Mouse (Mus musculus) CH12.LX (cell line): ENCODE measurements around the gene Gm10645. TPM values are rescaled to one million over a fixed set of nuclear protein-coding genes. Genes with fewer than 3 reads are reported as not detected.

Experiments used
- DNase-seq: peaks from one replicate; pipeline ENCODE4 v3.0.0-alpha.2; 2013; ENCODE audit errors: extremely low read depth
- H3K27ac ChIP-seq: 2 replicates; pipeline ENCODE4 v1.5.1; 2012; ENCODE audit warnings: low read depth, mild to moderate bottlenecking, control low read depth, moderate library complexity; ENCODE audit not compliant: insufficient read depth
- H3K27me3 ChIP-seq: replicated peaks from 2 replicates; pipeline ENCODE3; 2012; ENCODE audit warnings: inconsistent platforms
- H3K36me3 ChIP-seq, 2 experiments: replicated peaks in 1 of 2; 2 replicates each; pipeline versions ENCODE3 to v1.6.1; 2012; ENCODE audit warnings: inconsistent platforms in 1 of 2, low read length in 1 of 2, mild to moderate bottlenecking in 1 of 2, mixed read lengths in 1 of 2, moderate library complexity in 1 of 2; ENCODE audit not compliant: control insufficient read depth in 1 of 2, insufficient read depth in 1 of 2
- H3K4me1 ChIP-seq, 2 experiments: 2 replicates each; pipeline ENCODE4 v1.6.1; 2012; ENCODE audit warnings: inconsistent platforms in 1 of 2, moderate library complexity in 1 of 2; ENCODE audit not compliant: insufficient read depth in 2 of 2, control insufficient read depth in 1 of 2
- H3K4me2 ChIP-seq: 2 replicates; pipeline ENCODE4 v1.6.1; 2012; ENCODE audit warnings: low read depth, mild to moderate bottlenecking, control low read depth; ENCODE audit not compliant: poor library complexity, insufficient read depth, severe bottlenecking
- H3K4me3 ChIP-seq, 3 experiments: fragments of 150-350 bp in 1 of 3; sonication (generic) in 1 of 3; replicated peaks in 1 of 3; 2 replicates each; pipeline versions ENCODE3 to v1.5.1; 2011 to 2012; ENCODE audit warnings: low read depth in 2 of 3, low read length in 2 of 3, mild to moderate bottlenecking in 2 of 3, moderate library complexity in 2 of 3, control low read depth in 1 of 3, improper control_type of control experiment in 1 of 3, inconsistent platforms in 1 of 3, mixed read lengths in 1 of 3; ENCODE audit not compliant: poor library complexity in 1 of 3
- H3K79me2 ChIP-seq: replicated peaks from 2 replicates; pipeline ENCODE4 v1.6.1; 2012; ENCODE audit warnings: mild to moderate bottlenecking, moderate library complexity; ENCODE audit not compliant: control insufficient read depth, poor library complexity, insufficient read depth, severe bottlenecking; ENCODE audit errors: extremely low read depth
- H3K9ac ChIP-seq: 2 replicates; pipeline ENCODE4 v1.6.1; 2012; ENCODE audit warnings: low read depth, mild to moderate bottlenecking, control low read depth, moderate library complexity; ENCODE audit not compliant: insufficient read depth
- H3K9me3 ChIP-seq: replicated peaks from 2 replicates; pipeline ENCODE3; 2012; ENCODE audit warnings: low read length, inconsistent platforms, mixed read lengths
- BHLHE40 ChIP-seq: IDR thresholded peaks from 2 replicates; pipeline ENCODE4 v1.6.1; 2011; ENCODE audit warnings: mild to moderate bottlenecking, low read depth, low read length, improper control_type of control experiment
- E2F4 ChIP-seq: IDR thresholded peaks from 2 replicates; pipeline ENCODE4 v1.6.1; 2011; ENCODE audit warnings: low read depth, low read length, improper control_type of control experiment; ENCODE audit not compliant: insufficient replicate concordance
- ELF1 ChIP-seq: IDR thresholded peaks from 2 replicates; pipeline ENCODE4 v1.6.1; 2014; ENCODE audit warnings: low read depth, mild to moderate bottlenecking, inconsistent platforms, low read length, improper control_type of control experiment
- EP300 ChIP-seq: IDR thresholded peaks from 2 replicates; pipeline ENCODE4 v1.6.1; 2011; ENCODE audit warnings: low read length, improper control_type of control experiment
- MAFK ChIP-seq: IDR thresholded peaks from 2 replicates; pipeline ENCODE4 v1.6.1; 2011; ENCODE audit warnings: low read length, improper control_type of control experiment; ENCODE audit not compliant: insufficient replicate concordance
- MAX ChIP-seq: IDR thresholded peaks from 2 replicates; pipeline ENCODE4 v1.6.1; 2011; ENCODE audit warnings: low read length, improper control_type of control experiment
- MXI1 ChIP-seq: IDR thresholded peaks from 2 replicates; pipeline ENCODE4 v1.6.1; 2011; ENCODE audit warnings: mild to moderate bottlenecking, low read depth, low read length, improper control_type of control experiment
- MYC ChIP-seq: IDR thresholded peaks from 2 replicates; pipeline ENCODE4 v1.6.1; 2011; ENCODE audit warnings: low read depth, mild to moderate bottlenecking, improper control_type of control experiment, low read length
- NELFE ChIP-seq: IDR thresholded peaks from 2 replicates; pipeline ENCODE4 v1.6.1; 2011; ENCODE audit warnings: low read depth, low read length, improper control_type of control experiment
- POLR2AphosphoS2 ChIP-seq: IDR thresholded peaks from 2 replicates; pipeline ENCODE4 v1.6.1; 2011; ENCODE audit warnings: low read depth, low read length, improper control_type of control experiment
- SMC3 ChIP-seq: IDR thresholded peaks from 2 replicates; pipeline ENCODE4 v1.6.1; 2011; ENCODE audit warnings: low read depth, low read length, improper control_type of control experiment
- TBP ChIP-seq: conservative IDR thresholded peaks from 2 replicates; pipeline ENCODE4 v1.6.1; 2011; ENCODE audit warnings: low read depth, low read length, improper control_type of control experiment
- UBTF ChIP-seq: IDR thresholded peaks from 2 replicates; pipeline ENCODE4 v1.6.1; 2012; ENCODE audit warnings: low read depth, mild to moderate bottlenecking, inconsistent platforms, low read length, improper control_type of control experiment, moderate library complexity
- USF1 ChIP-seq: IDR thresholded peaks from 2 replicates; pipeline ENCODE4 v1.6.1; 2014; ENCODE audit warnings: low read depth, mild to moderate bottlenecking, inconsistent platforms, low read length, improper control_type of control experiment
- ZNF384 ChIP-seq: IDR thresholded peaks from 2 replicates; pipeline ENCODE4 v1.6.1; 2012; ENCODE audit warnings: low read depth, low read length, improper control_type of control experiment, inconsistent platforms
- dilution Hi-C: fragments of 300-500 bp; cut with MboI; formaldehyde crosslinking; loops from 2 replicates; pipeline ENCODE4 v1.14.3; 2020; ENCODE audit warnings: low sequenced_read_pairs; ENCODE audit not compliant: extremely low pct_unique_long_range_greater_than_20kb, extremely low pct_ligation_motif_present
- in situ Hi-C: fragments of 300-500 bp; cut with MboI; formaldehyde crosslinking; loops from 3 replicates; pipeline ENCODE4 v1.14.3; 2019; ENCODE audit warnings: low sequenced_read_pairs, low pct_ligation_motif_present, low pct_unique_long_range_greater_than_20kb, mixed read lengths
- polyA plus RNA-seq: library from polyadenylated mRNA; unstranded; fragments of >175 nt; gene quantifications from 2 replicates; pipeline ENCODE4 v1.2.1, GENCODE M21; 2012; ENCODE audit warnings: low read depth; ENCODE audit not compliant: insufficient read length
- total RNA-seq, 2 experiments: library from RNA; depleted of rRNA; stranded (reverse); fragments of 300-350 nt in 1 of 2; fragments of >200 nt in 1 of 2; gene quantifications; 2 replicates each; pipeline ENCODE4 v1.2.3; 2012 to 2014

The Gm10645 gene
- total and polyA plus RNA-seq, 3 experiments, result 0.81 TPM; not detected in 2

DNA sequence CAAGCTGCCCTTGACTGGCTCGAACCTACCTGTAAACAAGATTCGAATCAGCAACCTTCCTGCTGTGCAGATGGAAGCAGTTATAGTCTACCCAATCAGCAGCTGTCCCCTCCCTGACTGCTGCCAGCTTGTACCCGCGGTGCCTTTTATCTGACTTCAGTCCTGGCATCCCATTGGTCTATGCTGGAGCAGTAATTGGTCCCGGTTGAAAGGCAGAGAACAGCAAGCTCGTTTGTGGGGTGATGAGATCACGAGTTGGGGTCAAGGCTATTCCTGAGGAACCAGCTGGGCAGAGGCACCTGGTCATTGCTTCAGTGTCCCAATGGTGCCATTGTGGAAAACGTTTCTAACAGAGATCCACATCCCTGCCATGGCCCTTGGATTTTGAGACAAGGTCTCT lies 33.7 kb upstream of the Gm10645 start:
- Histone ChIP-seq H3K4me2 (peak overlapping the region; percentile 64), H3K27me3 (no peaks in the 10 kb centered on the region), H3K4me3 (no peak overlapping the region), H3K4me1 (peaks cover 6 to 15% of the 10 kb centered on the region in 2 experiments), H3K27ac (no peak overlapping the region), H3K36me3 (no peaks in the 10 kb centered on the region), H3K79me2 (no peaks in the 10 kb centered on the region), H3K9ac (no peak overlapping the region), H3K9me3 (no peaks in the 10 kb centered on the region)
- no peak for TF ChIP-seq NELFE
- TF ChIP-seq MAFK, result no peak
- TF ChIP-seq POLR2AphosphoS2, result no peak
- no peak for TF ChIP-seq E2F4
- TF ChIP-seq EP300, result no peak
- no peak for TF ChIP-seq ZNF384
- no peak for TF ChIP-seq TBP
- no peak for TF ChIP-seq SMC3
- no peak for TF ChIP-seq MXI1
- no peak for DNase-seq
- dilution Hi-C loops (no loop called here), in situ Hi-C loops (no loop called here)

DNA sequence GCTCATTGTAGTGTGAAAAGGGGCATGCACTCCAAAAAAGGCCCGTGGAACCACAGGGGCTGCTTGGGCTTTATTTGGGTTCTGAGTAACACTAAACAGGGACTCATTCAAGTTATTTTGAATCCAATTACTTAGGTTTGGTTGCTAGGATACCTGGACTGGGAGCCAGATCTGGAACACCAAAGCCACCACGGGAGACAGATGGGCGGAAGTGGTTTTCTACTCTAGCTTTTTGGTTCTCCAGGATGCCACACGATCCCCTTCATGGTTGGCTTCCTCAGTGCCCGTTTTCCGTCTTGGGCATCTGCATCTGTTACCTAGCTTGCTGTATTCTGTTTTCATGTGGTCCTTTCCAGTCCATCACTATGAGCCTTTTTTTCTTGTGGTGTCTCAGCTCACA lies 30.1 kb upstream of the Gm10645 start:
- H3K4me1 ChIP-seq, result peaks cover 20 to 36% of the 10 kb centered on the region in 2 experiments
- TF ChIP-seq UBTF (no peak), ELF1 (no peak)
- in situ Hi-C loops (no loop called here), dilution Hi-C loops (no loop called here)
- no peaks in the 10 kb centered on the region for H3K9me3 ChIP-seq
- H3K79me2 ChIP-seq, result no peaks in the 10 kb centered on the region
- H3K4me3 ChIP-seq, result no peak overlapping the region
- no peaks in the 10 kb centered on the region for H3K27me3 ChIP-seq
- H3K27ac ChIP-seq, result no peak overlapping the region
- no peaks in the 10 kb centered on the region for H3K36me3 ChIP-seq
- no peak for DNase-seq
- H3K9ac ChIP-seq, result no peak overlapping the region
- H3K4me2 ChIP-seq, result no peak overlapping the region

DNA sequence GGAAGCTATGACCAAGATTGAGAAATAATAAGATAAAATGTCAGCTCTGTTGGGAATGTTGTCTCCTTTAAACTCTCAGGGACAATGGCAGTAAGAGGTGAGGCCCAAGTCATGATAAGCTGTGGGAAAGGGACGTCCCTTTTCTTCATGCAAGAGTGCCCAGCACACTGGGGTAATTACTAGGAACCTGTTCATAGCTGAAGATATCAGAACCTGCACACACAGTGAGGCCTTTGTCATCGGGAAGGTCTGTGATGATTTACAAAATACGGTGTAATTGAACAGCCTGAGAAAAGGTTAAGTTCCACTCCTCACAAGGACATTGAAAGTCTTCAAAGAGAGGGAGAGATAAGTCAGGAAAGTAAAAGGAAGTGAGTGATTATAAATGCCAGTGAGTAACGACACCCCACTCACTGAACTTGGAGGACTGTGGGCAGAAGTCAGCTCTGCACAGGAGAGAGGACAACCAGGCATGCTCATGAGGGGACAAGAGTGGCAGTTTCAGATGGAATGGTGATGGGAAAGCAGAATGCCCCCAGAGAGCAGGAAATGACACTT lies 23.6 kb upstream of the Gm10645 start:
- H3K9ac ChIP-seq, result no peak overlapping the region
- H3K27me3 ChIP-seq, result no peaks in the 10 kb centered on the region
- peaks cover 19 to 44% of the 10 kb centered on the region in 2 experiments for H3K4me1 ChIP-seq
- no peak overlapping the region for H3K4me3 ChIP-seq
- H3K9me3 ChIP-seq, result no peaks in the 10 kb centered on the region
- no peak for DNase-seq
- H3K79me2 ChIP-seq, result no peaks in the 10 kb centered on the region
- H3K36me3 ChIP-seq, result no peaks in the 10 kb centered on the region
- H3K27ac ChIP-seq, result no peak overlapping the region
- H3K4me2 ChIP-seq, result no peak overlapping the region
- in situ Hi-C loops, result loop anchor here (10.0 kb wide), 1 partner anchor 325 kb away; the partner anchor contains the start of gene Rnf150
- dilution Hi-C loops, result no loop called here
- TF ChIP-seq MAX (no peak), BHLHE40 (0 out of 2 replicates have a peak, but pooled peaks have one; percentile 14), MYC (no peak), UBTF (no peak), USF1 (no peak)
